Mouse (Mus musculus) right cerebral cortex, postnatal 14 days (tissue): ENCODE measurements around the gene Il18rap.
A peak's percentile ranks its signal among the peaks of the same experiment; 100 is the strongest.

ENCODE experiments used
- DNase-seq: peaks from one replicate; pipeline ENCODE4 v3.0.0; 2022

The Il18rap gene

GRCm38 (mm10) chr1:40514851-40515585 lies at the start of gene Il18rap:
Il18rap (plus strand) TSS chr1:40515362.
- no peak for DNase-seq

GRCm38 (mm10) chr1:40465477-40466430 lies 49.4 kb upstream of the Il18rap start, which contains the start of gene Il18r1:
Il18r1 (plus strand) TSS chr1:40465552.
- no peak for DNase-seq

- DNase-seq: no peak
Measured at GRCm38 (mm10) chr1:40467306-40467705, 47.9 kb upstream of the Il18rap start.

GRCm38 (mm10) chr1:40468805-40469204 lies 46.4 kb upstream of the Il18rap start:
- DNase-seq: no peak

- no peak for DNase-seq
Measured at GRCm38 (mm10) chr1:40469900-40470299, 45.3 kb upstream of the Il18rap start.

- DNase-seq: no peak
Measured at GRCm38 (mm10) chr1:40472401-40472800, 42.8 kb upstream of the Il18rap start.

GRCm38 (mm10) chr1:40473640-40474039 lies 41.5 kb upstream of the Il18rap start:
- DNase-seq: no peak

GRCm38 (mm10) chr1:40474336-40474735 lies 40.8 kb upstream of the Il18rap start:
- no peak for DNase-seq

GRCm38 (mm10) chr1:40475697-40476096 lies 39.5 kb upstream of the Il18rap start:
- DNase-seq: no peak

- DNase-seq: no peak
Measured at GRCm38 (mm10) chr1:40476756-40477155, 38.4 kb upstream of the Il18rap start.

GRCm38 (mm10) chr1:40479505-40479923 lies 35.6 kb upstream of the Il18rap start:
- no peak for DNase-seq

GRCm38 (mm10) chr1:40494594-40494993 lies 20.6 kb upstream of the Il18rap start:
- DNase-seq: no peak

GRCm38 (mm10) chr1:40499708-40500107 lies 15.5 kb upstream of the Il18rap start:
- no peak for DNase-seq

GRCm38 (mm10) chr1:40501126-40501525 lies 14.0 kb upstream of the Il18rap start:
- no peak for DNase-seq

- DNase-seq: no peak
Measured at GRCm38 (mm10) chr1:40501546-40502398, 13.4 kb upstream of the Il18rap start.

GRCm38 (mm10) chr1:40504548-40504947 lies 10.6 kb upstream of the Il18rap start:
- no peak for DNase-seq

- DNase-seq: no peak
Measured at GRCm38 (mm10) chr1:40516364-40516763, 1.2 kb downstream of the Il18rap start.

- no peak for DNase-seq
Measured at GRCm38 (mm10) chr1:40522918-40523317, 7.8 kb downstream of the Il18rap start.

- DNase-seq: no peak
Measured at GRCm38 (mm10) chr1:40523971-40524722, 9.0 kb downstream of the Il18rap start.

GRCm38 (mm10) chr1:40529287-40529686 lies 14.1 kb downstream of the Il18rap start:
- DNase-seq: no peak

- DNase-seq: no peak
Measured at GRCm38 (mm10) chr1:40537577-40537976, 22.4 kb downstream of the Il18rap start.

- peak; percentile 73 for DNase-seq
Measured at GRCm38 (mm10) chr1:40544650-40545049, 29.5 kb downstream of the Il18rap start.
